Mouse (Mus musculus): ENCODE data around the gene Pkd1l1. TPM values are rescaled to one million over a fixed set of nuclear protein-coding genes. Genes with fewer than 3 reads are reported as not detected.

Gene Pkd1l1
- polyA plus RNA-seq, 1 experiment: 0.29 TPM

DNA sequence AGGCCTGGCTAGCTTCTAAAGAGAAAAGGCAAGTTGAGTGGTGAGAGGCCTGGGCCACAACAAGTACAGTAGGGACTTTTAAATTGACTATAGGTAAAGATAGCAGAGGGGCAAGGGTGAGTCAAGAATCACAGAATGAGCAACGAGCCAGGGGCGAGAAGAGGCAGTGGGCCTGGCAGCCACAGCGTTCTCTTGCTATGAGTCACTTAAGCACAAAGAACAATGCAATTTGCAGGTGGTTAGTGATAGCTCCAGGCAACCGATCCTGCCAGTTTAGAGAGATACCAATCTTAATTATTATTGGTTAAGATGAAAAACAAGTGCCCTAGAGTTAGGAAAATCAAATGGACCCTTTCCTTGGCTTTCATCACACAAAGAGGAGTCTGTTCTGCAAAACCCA is 142.5 kb downstream of the Pkd1l1 start:
- no peaks in the 10 kb centered on the region for H3K27me3 ChIP-seq (ENCODE audit: control insufficient read depth, insufficient read depth, low read length)
- no peak for TF ChIP-seq CTCF (IDR thresholded peaks at IDR 0.05; ENCODE audit: borderline replicate concordance, insufficient read depth, low read depth, low read length)
- no peak for TF ChIP-seq POLR2A (IDR thresholded peaks at IDR 0.05; ENCODE audit: borderline replicate concordance, insufficient read depth, low read length)
- WGBS: 70% methylated on average over 4 of the region's 4 CpGs
- H3K27ac ChIP-seq (ENCODE audit: insufficient read depth, low read length): no peak overlapping the region
- no peak for DNase-seq
- no peaks in the 10 kb centered on the region for H3K4me1 ChIP-seq (ENCODE audit: control insufficient read depth, insufficient read depth, low read length)
- no peak overlapping the region for H3K4me3 ChIP-seq (replicated peaks; ENCODE audit: insufficient read depth, low read depth, low read length)

DNA sequence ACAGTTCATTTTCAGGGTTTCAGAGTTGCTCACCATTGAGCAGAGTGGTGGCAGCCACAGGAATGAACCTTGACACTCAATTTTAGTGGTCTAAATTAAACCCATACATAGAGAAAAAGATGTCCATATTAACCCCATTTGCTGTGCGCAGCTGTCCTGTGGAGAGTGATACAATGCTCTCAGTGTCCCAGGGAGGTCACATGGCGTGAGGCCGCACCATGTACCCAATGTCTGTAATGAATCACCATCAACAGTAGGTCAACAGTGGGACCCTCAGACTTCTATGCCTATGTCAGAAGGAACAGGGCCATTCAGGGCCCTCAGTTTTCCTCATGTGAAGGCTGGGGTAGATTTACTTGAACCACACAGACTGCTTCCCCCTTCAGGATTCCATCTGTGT is 143.5 kb downstream of the Pkd1l1 start:
- TF ChIP-seq CTCF (IDR thresholded peaks at IDR 0.05; ENCODE audit: borderline replicate concordance, insufficient read depth, low read depth, low read length) (no peak), POLR2A (IDR thresholded peaks at IDR 0.05; ENCODE audit: borderline replicate concordance, insufficient read depth, low read length) (no peak)
- WGBS: 96% methylated on average over 3 of the region's 3 CpGs

GRCm38 (mm10) chr11:8828836-8829526 is 144.1 kb downstream of the Pkd1l1 start:
- WGBS: 89% methylated on average over 9 of the region's 9 CpGs

More for the DNA sequence above, 143.5 kb downstream of the Pkd1l1 start:
- Histone ChIP-seq H3K27me3 (ENCODE audit: control insufficient read depth, insufficient read depth, low read length) (no peaks in the 10 kb centered on the region), H3K4me1 (ENCODE audit: control insufficient read depth, insufficient read depth, low read length) (no peaks in the 10 kb centered on the region), H3K4me3 (replicated peaks; ENCODE audit: insufficient read depth, low read depth, low read length) (no peak overlapping the region), H3K27ac (ENCODE audit: insufficient read depth, low read length) (no peak overlapping the region)
- DNase-seq: no peak

GRCm38 (mm10) chr11:8826609-8827008 is 146.5 kb downstream of the Pkd1l1 start:
- Histone ChIP-seq H3K4me3 (replicated peaks; ENCODE audit: insufficient read depth, low read depth, low read length) (no peak overlapping the region), H3K27me3 (ENCODE audit: control insufficient read depth, insufficient read depth, low read length) (no peaks in the 10 kb centered on the region), H3K4me1 (ENCODE audit: control insufficient read depth, insufficient read depth, low read length) (no peaks in the 10 kb centered on the region), H3K27ac (ENCODE audit: insufficient read depth, low read length) (no peak overlapping the region)
- no peak for TF ChIP-seq POLR2A (IDR thresholded peaks at IDR 0.05; ENCODE audit: borderline replicate concordance, insufficient read depth, low read length)
- TF ChIP-seq CTCF (IDR thresholded peaks at IDR 0.05; ENCODE audit: borderline replicate concordance, insufficient read depth, low read depth, low read length): no peak
- 89% methylated on average over 5 of the region's 5 CpGs for WGBS
- DNase-seq: no peak

More at GRCm38 (mm10) chr11:8828836-8829526, 144.1 kb downstream of the Pkd1l1 start:
- DNase-seq: no peak
- Histone ChIP-seq H3K27ac (ENCODE audit: insufficient read depth, low read length) (no peak overlapping the region), H3K4me3 (replicated peaks; ENCODE audit: insufficient read depth, low read depth, low read length) (no peak overlapping the region), H3K27me3 (ENCODE audit: control insufficient read depth, insufficient read depth, low read length) (no peaks in the 10 kb centered on the region), H3K4me1 (ENCODE audit: control insufficient read depth, insufficient read depth, low read length) (no peaks in the 10 kb centered on the region)
- TF ChIP-seq CTCF (IDR thresholded peaks at IDR 0.05; ENCODE audit: borderline replicate concordance, insufficient read depth, low read depth, low read length) (no peak), POLR2A (IDR thresholded peaks at IDR 0.05; ENCODE audit: borderline replicate concordance, insufficient read depth, low read length) (no peak)

- Histone ChIP-seq H3K27ac (ENCODE audit: insufficient read depth, low read length) (no peak overlapping the region), H3K27me3 (ENCODE audit: control insufficient read depth, insufficient read depth, low read length) (no peaks in the 10 kb centered on the region), H3K4me3 (replicated peaks; ENCODE audit: insufficient read depth, low read depth, low read length) (no peak overlapping the region), H3K4me1 (ENCODE audit: control insufficient read depth, insufficient read depth, low read length) (no peaks in the 10 kb centered on the region)
- no peak for TF ChIP-seq POLR2A (IDR thresholded peaks at IDR 0.05; ENCODE audit: borderline replicate concordance, insufficient read depth, low read length)
- WGBS: 88% methylated on average over 3 of the region's 3 CpGs
- DNase-seq: no peak
These were observed 147.0 kb downstream of the Pkd1l1 start for GRCm38 (mm10) chr11:8826046-8826445.

DNA sequence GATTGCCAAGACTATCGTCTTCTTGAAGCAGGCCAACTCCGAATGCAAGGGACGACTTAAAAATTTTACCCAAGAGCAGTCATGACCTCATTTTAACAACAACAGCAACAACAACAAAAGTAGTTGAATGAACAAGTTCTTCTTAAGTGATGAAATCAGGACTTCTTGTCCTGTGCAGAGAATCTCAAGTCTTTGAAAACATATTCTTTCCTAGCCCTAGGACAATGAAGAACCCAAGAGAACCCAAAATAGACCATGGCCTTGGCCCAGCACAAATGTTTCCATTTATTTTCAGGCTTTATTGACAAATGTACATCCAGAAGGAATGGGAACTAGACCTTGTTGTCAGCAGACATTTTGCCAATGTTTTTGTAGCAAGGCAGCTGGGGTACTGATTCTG is 147.7 kb downstream of the Pkd1l1 start:
- 95% methylated on average over 3 of the region's 3 CpGs for WGBS
- Histone ChIP-seq H3K27me3 (ENCODE audit: control insufficient read depth, insufficient read depth, low read length) (no peaks in the 10 kb centered on the region), H3K27ac (ENCODE audit: insufficient read depth, low read length) (no peak overlapping the region), H3K4me3 (replicated peaks; ENCODE audit: insufficient read depth, low read depth, low read length) (no peak overlapping the region), H3K4me1 (ENCODE audit: control insufficient read depth, insufficient read depth, low read length) (no peaks in the 10 kb centered on the region)
- TF ChIP-seq CTCF (IDR thresholded peaks at IDR 0.05; ENCODE audit: borderline replicate concordance, insufficient read depth, low read depth, low read length): no peak
- TF ChIP-seq POLR2A (IDR thresholded peaks at IDR 0.05; ENCODE audit: borderline replicate concordance, insufficient read depth, low read length): no peak
- DNase-seq: no peak

GRCm38 (mm10) chr11:8821403-8821802 is 151.7 kb downstream of the Pkd1l1 start:
- H3K4me3 ChIP-seq (replicated peaks; ENCODE audit: insufficient read depth, low read depth, low read length): no peak overlapping the region
- DNase-seq: no peak
- WGBS: 86% methylated on average over 4 of the region's 4 CpGs
- no peaks in the 10 kb centered on the region for H3K27me3 ChIP-seq (ENCODE audit: control insufficient read depth, insufficient read depth, low read length)
- TF ChIP-seq CTCF (IDR thresholded peaks at IDR 0.05; ENCODE audit: borderline replicate concordance, insufficient read depth, low read depth, low read length) (no peak), POLR2A (IDR thresholded peaks at IDR 0.05; ENCODE audit: borderline replicate concordance, insufficient read depth, low read length) (no peak)
- no peak overlapping the region for H3K27ac ChIP-seq (ENCODE audit: insufficient read depth, low read length)
- H3K4me1 ChIP-seq (ENCODE audit: control insufficient read depth, insufficient read depth, low read length): no peaks in the 10 kb centered on the region

GRCm38 (mm10) chr11:8817376-8817775 is 155.7 kb downstream of the Pkd1l1 start:
- Histone ChIP-seq H3K4me3 (replicated peaks; ENCODE audit: insufficient read depth, low read depth, low read length) (no peak overlapping the region), H3K27ac (ENCODE audit: insufficient read depth, low read length) (no peak overlapping the region), H3K4me1 (ENCODE audit: control insufficient read depth, insufficient read depth, low read length) (no peaks in the 10 kb centered on the region), H3K27me3 (ENCODE audit: control insufficient read depth, insufficient read depth, low read length) (no peaks in the 10 kb centered on the region)
- no peak for DNase-seq
- 81% methylated on average over 3 of the region's 3 CpGs for WGBS
- TF ChIP-seq POLR2A (IDR thresholded peaks at IDR 0.05; ENCODE audit: borderline replicate concordance, insufficient read depth, low read length) (no peak), CTCF (IDR thresholded peaks at IDR 0.05; ENCODE audit: borderline replicate concordance, insufficient read depth, low read depth, low read length) (no peak)

Data from cerebellum, adult 2 months (tissue).